Mouse (Mus musculus): ENCODE measurements at regions not wholly inside any gene's neighbourhood (a gene's known extent, or its start where the extent isn't known, plus 50 kb on each side); places are given as distances from the start of the nearest gene placed in this dataset.

DNA sequence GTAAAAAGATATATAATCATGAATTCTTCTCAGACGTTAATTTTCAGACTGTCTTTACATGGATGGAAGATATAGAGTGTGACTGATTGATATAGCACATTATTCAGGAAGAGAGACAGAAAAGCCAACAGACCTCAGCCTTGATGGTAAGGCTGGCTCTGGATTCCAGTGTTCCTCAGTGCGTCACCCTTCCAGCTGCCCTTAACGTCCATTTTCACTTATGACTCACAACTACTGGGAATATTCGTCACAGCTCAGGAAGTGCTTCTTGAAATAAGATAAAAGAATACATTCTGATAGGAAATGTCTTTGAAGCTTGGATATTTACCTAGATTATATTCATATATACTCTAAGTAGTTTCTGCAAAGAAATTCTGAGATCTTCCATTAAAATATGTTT lies 923.8 kb downstream of the Flrt2 start:
- in situ Hi-C loops (cut with MboI, MseI) = no loop called here

DNA sequence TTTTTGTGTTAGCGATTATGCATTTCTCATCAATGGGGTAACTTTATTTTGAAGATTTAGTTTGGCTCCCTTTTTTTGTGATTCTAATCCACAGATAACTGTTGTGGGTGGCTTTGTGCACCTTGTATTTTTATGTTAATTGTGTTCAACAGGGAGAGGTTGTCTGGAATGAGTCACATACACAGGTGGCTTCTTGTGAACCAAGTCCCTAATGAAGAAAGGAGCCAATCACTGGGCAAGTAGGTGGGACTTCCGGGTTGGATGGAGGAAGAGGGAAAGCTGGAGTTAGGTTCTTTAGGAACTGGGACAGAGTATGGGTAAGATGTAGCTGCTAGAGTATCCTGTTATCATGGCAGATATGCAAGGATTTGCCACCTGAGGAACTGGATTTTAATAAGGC lies 925.2 kb downstream of the Flrt2 start:
- in situ Hi-C loops (cut with MboI, MseI) = no loop called here

All from T-helper 2 cell (primary cell).